Mouse (Mus musculus): ENCODE data around the gene Nup50. TPM values are rescaled to one million over a fixed set of nuclear protein-coding genes. Genes with fewer than 3 reads are reported as not detected.

Gene Nup50
- total RNA-seq, 2 experiments from 2014 or later: 39.9 to 41.1 TPM

GRCm38 (mm10) chr15:84989098-84989497, 65.9 kb downstream of the Nup50 start:
- no peak for DNase-seq

DNA sequence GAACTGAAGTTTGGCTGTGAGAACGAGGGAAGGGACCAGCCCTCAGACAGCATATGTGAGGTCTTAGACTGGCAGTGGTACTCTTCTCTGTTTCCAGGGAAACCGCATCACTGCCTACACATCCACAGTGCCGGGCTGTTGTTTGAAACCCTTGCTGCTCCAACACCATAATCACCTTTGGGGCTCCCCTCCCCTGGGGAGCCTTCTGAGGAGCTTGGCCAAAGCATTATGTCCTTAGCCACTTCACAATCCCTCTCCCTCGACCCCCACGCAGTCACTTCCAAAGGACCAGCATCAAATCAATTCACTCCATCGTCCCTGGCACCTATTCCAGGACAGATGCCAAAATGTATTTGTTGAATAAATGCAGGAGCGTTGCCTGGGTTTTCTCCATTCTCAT, 66.6 kb downstream of the Nup50 start:
- no peak for DNase-seq

Small RNAs within 50 kb of the gene (microRNA-seq; reads per million reads assigned to microRNA genes)
- 92.8 reads per million, percentile 51 among the genes with 10 or more reads in this experiment for gene Mir1249

Other genes with a start within 250 kb of the Nup50 start
- 1 to 10 TPM in 1 of 2 experiments, under 1 TPM in 1; 0.56 to 1.1 TPM for gene Arhgap8, start 203.4 kb upstream of the Nup50 start, total RNA-seq (2021)
- gene Phf21b, start 67.4 kb upstream of the Nup50 start, total RNA-seq (2021): 1 to 10 TPM; 1.1 to 2.0 TPM
- gene Gm29666, start 3.4 kb upstream of the Nup50 start, total RNA-seq (2021): under 1 TPM; 0.07 to 0.13 TPM
- 10 to 100 TPM; 33.3 to 34.0 TPM for gene 5031439G07Rik, start 65.1 kb downstream of the Nup50 start, total RNA-seq (2021)
- gene Upk3a, start 93.7 kb downstream of the Nup50 start, total RNA-seq (2021): not detected
- gene Fam118a, start 105.5 kb downstream of the Nup50 start, total RNA-seq (2021): 10 to 100 TPM in 1 of 2 experiments, 1 to 10 TPM in 1; 5.9 to 11.6 TPM
- under 1 TPM in 1 of 2 experiments, not detected in 1; 0.40 TPM for gene Smc1b, start 208.6 kb downstream of the Nup50 start, total RNA-seq (2021)
- not detected for gene Ribc2, start 208.7 kb downstream of the Nup50 start, total RNA-seq (2021)

All from adrenal gland, postnatal 36 days (tissue).